Mouse (Mus musculus): ENCODE data around the gene Wdr12. TPM values are rescaled to one million over a fixed set of nuclear protein-coding genes. Genes with fewer than 3 reads are reported as not detected.

The Wdr12 gene
- polyA plus RNA-seq (2012): 3.7 and 5.7 TPM in 2 replicates

DNA sequence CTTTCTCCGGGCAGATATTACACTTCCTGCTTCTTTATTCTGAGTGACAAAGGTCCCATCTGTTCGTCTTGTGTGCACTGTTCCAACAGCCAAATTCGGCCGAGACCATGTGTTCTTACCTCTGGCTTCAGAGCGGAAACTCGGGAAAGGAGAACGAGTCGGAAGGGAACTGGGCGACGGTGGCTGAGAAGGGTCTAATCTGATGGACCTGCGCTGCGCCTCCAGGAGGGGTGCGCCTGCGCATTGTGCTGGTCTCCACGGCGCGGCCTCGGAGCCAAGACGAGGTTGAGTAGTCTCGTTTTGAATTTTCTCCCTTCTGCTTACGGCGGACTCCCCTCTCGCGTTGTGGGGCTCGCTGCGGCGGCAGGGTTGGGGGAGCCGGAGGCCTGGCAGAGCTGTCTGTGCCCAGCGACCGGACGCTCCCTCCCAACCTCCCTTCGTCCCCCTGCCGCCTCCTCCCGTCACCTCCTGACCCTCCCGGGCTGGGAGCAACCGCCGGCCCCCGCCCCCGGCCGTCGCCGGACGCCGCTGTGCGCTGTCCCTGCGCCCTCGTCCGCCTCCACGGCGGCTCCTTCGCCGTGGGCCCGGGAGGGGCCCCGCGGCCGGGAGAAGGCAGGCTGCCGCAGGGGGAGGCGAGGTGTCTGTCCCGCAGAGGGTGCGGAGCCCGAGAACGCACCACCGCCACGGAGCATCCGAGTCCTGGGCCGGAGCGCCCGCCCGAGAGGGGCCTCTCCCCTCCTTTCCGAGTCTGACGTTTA is at the start of gene Wdr12, which contains the start of gene Carf:
Gene Wdr12 (minus strand): TSS at position 622 of the 758 bp plus-strand sequence.
Gene Carf (plus strand): TSS at position 224 of the 758 bp plus-strand sequence.
- no peak for TF ChIP-seq GATA1 (IDR thresholded peaks at IDR 0.05; ENCODE audit: low read length)

GRCm38 (mm10) chr1:60137346-60137745 is 38.9 kb upstream of the Wdr12 start:
- TF ChIP-seq GATA1 (IDR thresholded peaks at IDR 0.05; ENCODE audit: low read length): no peak

DNA sequence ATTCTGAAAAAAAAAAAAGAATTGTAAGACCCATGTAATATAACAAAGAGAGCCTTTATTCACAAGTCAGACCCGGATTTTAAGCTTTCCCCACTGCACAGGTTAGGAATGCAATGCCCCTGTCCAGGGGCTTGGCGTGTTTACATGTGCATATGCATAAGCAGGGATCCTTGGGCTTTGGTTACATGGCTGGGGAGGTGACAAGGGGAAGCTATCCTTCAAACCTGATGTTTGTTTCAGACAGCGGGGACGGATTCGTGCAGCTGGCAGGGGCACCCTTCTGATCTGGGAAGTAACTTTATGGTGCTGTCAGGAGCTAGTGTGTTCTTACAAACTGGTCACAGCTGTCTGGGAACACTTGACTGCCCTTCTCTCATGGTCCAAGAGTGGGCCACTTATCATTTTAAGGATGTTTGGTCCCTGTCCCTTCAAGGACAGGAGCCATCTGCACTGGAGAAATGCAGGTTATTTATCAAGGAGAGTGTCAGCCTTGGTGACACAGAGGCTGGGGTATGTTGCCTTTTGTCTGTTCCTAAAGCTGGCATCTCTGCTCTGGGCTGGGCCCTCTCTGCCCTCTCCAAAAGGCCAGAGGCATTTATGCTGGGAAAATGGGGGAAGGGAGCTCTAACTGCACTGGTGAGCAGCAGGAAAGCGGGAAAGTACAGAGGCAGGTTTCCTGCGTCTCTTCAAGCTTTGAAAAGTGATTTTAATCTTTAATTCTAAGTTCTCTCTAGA is 19.4 kb upstream of the Wdr12 start:
- TF ChIP-seq GATA1 (IDR thresholded peaks at IDR 0.05; ENCODE audit: low read length): no peak

- no peak for TF ChIP-seq GATA1 (IDR thresholded peaks at IDR 0.05; ENCODE audit: low read length)
These were observed 6.1 kb upstream of the Wdr12 start for GRCm38 (mm10) chr1:60104582-60104981.

DNA sequence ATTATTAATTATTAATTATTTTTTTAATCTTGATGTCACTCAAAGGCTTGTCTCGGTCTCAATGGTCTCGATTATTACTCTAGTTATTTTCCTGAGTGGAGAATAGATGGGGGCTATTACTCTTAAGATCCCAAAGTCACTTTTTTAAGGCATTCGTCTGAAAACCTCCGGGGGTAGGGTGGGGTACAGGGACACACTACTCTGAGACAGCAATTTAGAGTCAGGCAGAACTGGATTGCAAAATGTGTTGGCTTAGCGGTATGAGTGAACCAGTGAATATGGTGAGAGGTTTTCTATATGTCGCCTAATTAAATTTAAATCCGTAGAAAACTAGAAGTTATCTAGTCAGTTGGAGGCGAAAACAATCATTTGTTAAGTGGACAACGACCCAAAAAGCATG is 394 bp upstream of the Wdr12 start:
- TF ChIP-seq GATA1 (IDR thresholded peaks at IDR 0.05; ENCODE audit: low read length): no peak

- no peak for TF ChIP-seq GATA1 (IDR thresholded peaks at IDR 0.05; ENCODE audit: low read length)
These were observed 995 bp downstream of the Wdr12 start for GRCm38 (mm10) chr1:60097277-60098023.

DNA sequence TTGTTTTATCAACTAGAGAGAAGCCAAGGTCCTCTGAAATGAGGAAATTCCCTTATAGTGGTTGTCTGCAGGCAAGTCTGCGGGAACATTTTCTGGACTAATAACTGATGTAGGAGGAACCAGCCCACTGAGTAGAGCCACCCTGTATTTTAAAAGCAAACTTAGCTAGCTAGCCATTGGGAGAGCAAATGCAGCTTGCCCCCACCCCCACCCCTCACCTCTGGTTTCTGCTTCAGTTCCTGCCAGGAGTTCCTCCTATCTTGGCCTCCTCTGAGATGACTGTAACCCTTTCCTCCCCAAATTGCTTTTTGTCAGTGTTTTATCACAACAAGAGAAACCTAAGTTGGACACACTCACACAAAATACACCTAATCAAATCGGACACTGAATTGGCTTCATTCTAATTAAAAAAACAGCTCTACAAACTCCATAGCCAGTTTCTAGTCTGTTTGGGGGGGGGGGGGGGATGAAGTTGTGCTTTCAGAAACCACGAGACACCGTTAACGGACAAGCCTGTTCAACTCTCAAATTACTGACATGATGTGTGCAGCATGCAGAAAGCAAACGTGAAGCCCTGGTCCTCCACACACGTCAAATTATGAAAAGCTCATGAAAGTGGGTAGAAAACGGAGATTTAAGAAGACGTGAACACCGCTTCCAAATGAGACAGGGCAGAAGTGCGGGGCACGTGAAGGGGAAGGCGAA is 1.7 kb downstream of the Wdr12 start:
- TF ChIP-seq GATA1 (IDR thresholded peaks at IDR 0.05; ENCODE audit: low read length): no peak

GRCm38 (mm10) chr1:60076411-60076810 is 22.0 kb downstream of the Wdr12 start:
- TF ChIP-seq GATA1 (IDR thresholded peaks at IDR 0.05; ENCODE audit: low read length): no peak

DNA sequence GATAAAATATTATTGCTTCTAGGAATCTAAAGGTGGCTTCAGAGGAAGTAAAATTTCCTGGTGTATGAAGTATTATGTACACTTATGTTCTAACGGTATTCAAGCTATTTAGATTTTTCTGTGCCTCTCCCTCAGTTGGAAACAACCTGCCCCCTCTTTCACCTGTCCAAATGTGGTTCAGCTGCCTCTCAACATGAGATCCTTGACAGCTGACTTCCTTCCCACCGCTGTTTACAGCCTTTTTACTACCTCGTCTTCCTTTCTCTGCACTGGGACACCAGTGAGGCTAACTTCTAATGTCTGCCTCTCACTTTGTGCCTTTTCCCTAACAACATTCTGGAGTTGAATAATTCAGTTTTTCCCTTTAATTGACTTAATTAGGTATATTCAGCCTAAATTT is 22.9 kb downstream of the Wdr12 start:
- TF ChIP-seq GATA1 (IDR thresholded peaks at IDR 0.05; ENCODE audit: low read length): no peak

- TF ChIP-seq GATA1 (IDR thresholded peaks at IDR 0.05; ENCODE audit: low read length): no peak
These were observed 23.5 kb downstream of the Wdr12 start for GRCm38 (mm10) chr1:60074935-60075334.

GRCm38 (mm10) chr1:60056310-60056709 is 42.1 kb downstream of the Wdr12 start:
- TF ChIP-seq GATA1 (IDR thresholded peaks at IDR 0.05; ENCODE audit: low read length): no peak

- no peak for TF ChIP-seq GATA1 (IDR thresholded peaks at IDR 0.05; ENCODE audit: low read length)
These were observed 43.8 kb downstream of the Wdr12 start for GRCm38 (mm10) chr1:60054659-60055058.

DNA sequence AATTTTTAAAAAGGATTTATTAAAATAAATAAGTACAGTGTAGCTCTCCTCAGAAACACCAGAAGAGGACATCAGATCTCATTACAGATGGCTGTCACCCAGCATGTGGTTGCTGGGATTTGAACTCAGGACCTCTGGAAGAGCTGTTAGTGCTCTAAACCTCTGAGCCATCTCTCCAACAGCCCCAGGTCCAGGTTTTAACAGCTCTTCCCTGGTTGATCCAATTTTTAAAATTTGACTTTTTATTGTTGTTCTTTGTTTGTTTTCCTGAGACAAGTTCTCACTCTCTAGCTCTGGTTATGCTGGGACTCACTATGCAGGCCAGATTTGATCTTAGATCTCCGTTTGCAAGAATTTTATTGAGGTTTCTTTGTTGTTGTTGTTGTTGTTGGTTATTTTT is 53.9 kb downstream of the Wdr12 start:
- no peak for TF ChIP-seq GATA1 (IDR thresholded peaks at IDR 0.05; ENCODE audit: low read length)

DNA sequence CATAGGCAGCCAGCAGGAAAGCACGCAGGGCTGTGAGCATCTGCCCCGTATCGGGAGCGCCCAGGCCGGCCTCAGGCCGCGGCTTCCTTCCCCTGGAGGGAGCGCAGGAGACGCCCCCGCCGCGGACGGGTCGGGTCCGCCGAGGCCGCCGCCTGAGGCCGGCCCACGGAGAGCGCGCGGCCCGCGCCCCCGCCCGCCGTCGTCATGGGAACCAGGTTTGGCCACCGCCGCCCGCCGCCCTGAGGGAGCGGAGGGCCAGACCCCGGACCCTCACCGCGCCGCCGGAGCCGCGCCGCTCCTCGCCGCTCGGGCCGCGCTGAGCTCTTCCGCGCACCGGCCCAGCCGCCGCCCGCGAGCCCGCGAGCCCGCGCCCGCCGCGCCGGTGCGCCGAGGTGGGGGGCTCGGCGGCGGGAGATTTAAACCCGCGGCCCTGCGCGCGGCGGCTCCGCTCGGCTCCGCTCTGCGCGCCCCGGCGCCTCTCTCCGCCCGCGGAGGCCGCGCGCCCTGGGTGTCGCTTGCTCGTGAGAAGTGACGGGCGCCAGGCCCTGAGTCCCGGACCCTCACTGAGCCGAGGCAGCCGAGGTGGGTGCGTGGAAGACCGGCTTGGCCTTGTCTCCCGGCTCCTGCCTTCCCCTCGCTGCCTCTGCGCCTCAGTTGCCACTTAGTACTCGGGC is 55.5 kb downstream of the Wdr12 start, which contains the start of gene Ica1l:
Gene Ica1l (minus strand): TSS at position 389 of the 674 bp plus-strand sequence.
- TF ChIP-seq GATA1 (IDR thresholded peaks at IDR 0.05; ENCODE audit: low read length): no peak

DNA sequence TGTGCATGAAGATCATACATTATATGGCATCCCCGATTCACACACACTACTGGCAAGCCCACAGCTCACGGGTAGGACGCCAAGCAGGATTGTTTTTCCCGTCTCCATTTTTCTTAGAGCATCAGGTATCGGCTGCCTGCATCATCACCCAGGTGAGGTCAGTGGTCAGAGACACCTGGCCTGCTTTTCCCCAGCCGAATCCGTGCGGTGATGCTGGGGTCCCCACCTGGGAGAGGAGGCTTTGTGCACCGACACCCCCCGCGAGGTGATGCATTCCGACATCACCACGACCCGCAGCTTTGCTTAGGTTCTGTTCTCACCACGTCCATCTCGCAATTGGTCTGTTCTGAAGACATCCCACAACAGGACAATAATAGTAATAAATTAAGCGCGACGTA is 56.0 kb downstream of the Wdr12 start:
- TF ChIP-seq GATA1 (IDR thresholded peaks at IDR 0.05; ENCODE audit: low read length): no peak

Measured in G1E-ER4 (cell line).